Mouse (Mus musculus) erythroblast, adult 5-6 weeks (primary cell): ENCODE measurements around the gene Megf8. TPM values are rescaled to one million over a fixed set of nuclear protein-coding genes. Genes with fewer than 3 reads are reported as not detected.

ENCODE experiments used
- total RNA-seq, 2 experiments: library from RNA; stranded (forward) in 1 of 2; stranded (reverse) in 1 of 2; fragments of 150-400 nt in 1 of 2; fragments of 200-764, 138-1000 nt in 1 of 2; gene quantifications; 2 replicates each; pipeline versions ENCODE4 v1.2.3 to v1.2.4; 2015 to 2017; ENCODE audit warnings: low replicate concordance in 2 of 2

Gene Megf8
- total RNA-seq, 2 experiments from 2014 or later, result 0.19 TPM; not detected in 1

Other genes with a start within 250 kb of the Megf8 start
- 4.0 and 8.1 TPM in 2 replicates for gene Grik5, start 244.8 kb upstream of the Megf8 start, total RNA-seq (2015; ENCODE audit: low replicate concordance)
- 6.6 and 14.4 TPM in 2 replicates for gene Grik5, start 244.8 kb upstream of the Megf8 start, total RNA-seq (2017; ENCODE audit: low replicate concordance)
- 1.9 and 2.7 TPM in 2 replicates for gene Zfp574, start 244.6 kb upstream of the Megf8 start, total RNA-seq (2015; ENCODE audit: low replicate concordance)
- gene Zfp574, start 244.6 kb upstream of the Megf8 start, total RNA-seq (2017; ENCODE audit: low replicate concordance), result 2.0 and 2.1 TPM in 2 replicates
- 3.1 and 4.8 TPM in 2 replicates for gene Pou2f2, start 137.4 kb upstream of the Megf8 start, total RNA-seq (2015; ENCODE audit: low replicate concordance)
- gene Pou2f2, start 137.4 kb upstream of the Megf8 start, total RNA-seq (2017; ENCODE audit: low replicate concordance), result 0.56 and 1.2 TPM in 2 replicates
- 53.8 and 59.1 TPM in 2 replicates for gene Dedd2, start 96.5 kb upstream of the Megf8 start, total RNA-seq (2015; ENCODE audit: low replicate concordance)
- 164 and 194 TPM in 2 replicates for gene Dedd2, start 96.5 kb upstream of the Megf8 start, total RNA-seq (2017; ENCODE audit: low replicate concordance)
- 25.4 and 27.4 TPM in 2 replicates for gene Zfp526, start 95.7 kb upstream of the Megf8 start, total RNA-seq (2015; ENCODE audit: low replicate concordance)
- 33.7 and 37.7 TPM in 2 replicates for gene Zfp526, start 95.7 kb upstream of the Megf8 start, total RNA-seq (2017; ENCODE audit: low replicate concordance)
- gene Gsk3a, start 79.3 kb upstream of the Megf8 start, total RNA-seq (2015; ENCODE audit: low replicate concordance), result 35.2 and 39.5 TPM in 2 replicates
- 24.2 and 29.0 TPM in 2 replicates for gene Gsk3a, start 79.3 kb upstream of the Megf8 start, total RNA-seq (2017; ENCODE audit: low replicate concordance)
- gene Erf, start 66.4 kb upstream of the Megf8 start, total RNA-seq (2015; ENCODE audit: low replicate concordance), result 3.3 and 3.6 TPM in 2 replicates
- gene Erf, start 66.4 kb upstream of the Megf8 start, total RNA-seq (2017; ENCODE audit: low replicate concordance), result 2.4 and 2.6 TPM in 2 replicates
- gene Cic, start 49.5 kb upstream of the Megf8 start, total RNA-seq (2015; ENCODE audit: low replicate concordance), result 60.2 and 77.4 TPM in 2 replicates
- gene Cic, start 49.5 kb upstream of the Megf8 start, total RNA-seq (2017; ENCODE audit: low replicate concordance), result 15.3 and 26.6 TPM in 2 replicates
- 1.9 and 2.9 TPM in 2 replicates for gene Pafah1b3, start 19.2 kb upstream of the Megf8 start, total RNA-seq (2015; ENCODE audit: low replicate concordance)
- gene Pafah1b3, start 19.2 kb upstream of the Megf8 start, total RNA-seq (2017; ENCODE audit: low replicate concordance), result 0.98 TPM in 1 of 2 replicates, not detected in the other
- gene Prr19, start 15.8 kb upstream of the Megf8 start, total RNA-seq (2015; ENCODE audit: low replicate concordance), result not detected in 2 replicates
- not detected in 2 replicates for gene Prr19, start 15.8 kb upstream of the Megf8 start, total RNA-seq (2017; ENCODE audit: low replicate concordance)
- gene Tmem145, start 11.1 kb upstream of the Megf8 start, total RNA-seq (2015; ENCODE audit: low replicate concordance), result not detected in 2 replicates
- gene Tmem145, start 11.1 kb upstream of the Megf8 start, total RNA-seq (2017; ENCODE audit: low replicate concordance), result not detected in 2 replicates
- gene Cnfn, start 52.6 kb downstream of the Megf8 start, total RNA-seq (2015; ENCODE audit: low replicate concordance), result not detected in 2 replicates
- gene Cnfn, start 52.6 kb downstream of the Megf8 start, total RNA-seq (2017; ENCODE audit: low replicate concordance), result not detected in 2 replicates
- 2.5 and 11.3 TPM in 2 replicates for gene Lipe, start 81.5 kb downstream of the Megf8 start, total RNA-seq (2015; ENCODE audit: low replicate concordance)
- gene Lipe, start 81.5 kb downstream of the Megf8 start, total RNA-seq (2017; ENCODE audit: low replicate concordance), result 4.5 and 6.7 TPM in 2 replicates
- gene Cxcl17, start 95.7 kb downstream of the Megf8 start, total RNA-seq (2015; ENCODE audit: low replicate concordance), result not detected in 2 replicates
- gene Cxcl17, start 95.7 kb downstream of the Megf8 start, total RNA-seq (2017; ENCODE audit: low replicate concordance), result not detected in 2 replicates
- 72.6 and 100 TPM in 2 replicates for gene Ceacam1, start 160.4 kb downstream of the Megf8 start, total RNA-seq (2015; ENCODE audit: low replicate concordance)
- gene Ceacam1, start 160.4 kb downstream of the Megf8 start, total RNA-seq (2017; ENCODE audit: low replicate concordance), result 14.9 and 27.1 TPM in 2 replicates
- 0.38 TPM in 1 of 2 replicates, not detected in the other for gene Ceacam2, start 222.7 kb downstream of the Megf8 start, total RNA-seq (2015; ENCODE audit: low replicate concordance)
- not detected in 2 replicates for gene Ceacam2, start 222.7 kb downstream of the Megf8 start, total RNA-seq (2017; ENCODE audit: low replicate concordance)